Mouse (Mus musculus): Measurements from ENCODE around the gene Tln1. TPM values are rescaled to one million over a fixed set of nuclear protein-coding genes. Genes with fewer than 3 reads are reported as not detected.
"Not testable (repeated sequence)": the region's sequence is repeated elsewhere in the genome, so short reads cannot be mapped to it uniquely, and the experiment has no call there.

Tln1 gene
- polyA plus RNA-seq, 1 experiment from 2014 or later, result 57.8 TPM

- H3K4me2 ChIP-seq (ENCODE audit: low read depth, low read length); H3K9ac ChIP-seq (replicated peaks; ENCODE audit: low read depth, low read length); H3K27me3 ChIP-seq (ENCODE audit: control insufficient read depth, insufficient read depth, low read length); H3K36me3 ChIP-seq (ENCODE audit: control insufficient read depth, insufficient read depth, low read length); ATAC-seq (ENCODE audit: low read depth); H3K4me3 ChIP-seq (ENCODE audit: low read depth, low read length); H3K4me1 ChIP-seq (ENCODE audit: control insufficient read depth, insufficient read depth, low read length); H3K27ac ChIP-seq (ENCODE audit: low read depth, low read length); H3K9me3 ChIP-seq (ENCODE audit: control insufficient read depth, low read length): not testable (repeated sequence)
- WGBS, result 82% methylated on average over 5 of the region's 5 CpGs
These were observed 76.8 kb downstream of the Tln1 start for GRCm38 (mm10) chr4:43485666-43486065.

- WGBS, result 67% methylated on average over 12 of the region's 12 CpGs
- Histone ChIP-seq H3K9me3 (ENCODE audit: control insufficient read depth, low read length) (no peaks in the 10 kb centered on the region), H3K4me1 (ENCODE audit: control insufficient read depth, insufficient read depth, low read length) (no peaks in the 10 kb centered on the region), H3K9ac (replicated peaks; ENCODE audit: low read depth, low read length) (no peak within 1 kb of the TSS), H3K4me2 (ENCODE audit: low read depth, low read length) (no peak within 1 kb of the TSS), H3K27me3 (ENCODE audit: control insufficient read depth, insufficient read depth, low read length) (no peaks in the 10 kb centered on the region), H3K4me3 (ENCODE audit: low read depth, low read length) (no peak within 1 kb of the TSS), H3K27ac (ENCODE audit: low read depth, low read length) (no peak within 1 kb of the TSS), H3K36me3 (ENCODE audit: control insufficient read depth, insufficient read depth, low read length) (no peaks in the 10 kb centered on the region)
- no peak for ATAC-seq (ENCODE audit: low read depth)
These were observed 78.9 kb downstream of the Tln1 start, which contains the start of gene Sit1 for GRCm38 (mm10) chr4:43483535-43484091. TSS of gene Sit1 (minus strand) at chr4:43483734.

- no peak for ATAC-seq (ENCODE audit: low read depth)
- H3K4me2 ChIP-seq (ENCODE audit: low read depth, low read length), result no peak overlapping the region
- no peak overlapping the region for H3K4me3 ChIP-seq (ENCODE audit: low read depth, low read length)
- no peaks in the 10 kb centered on the region for H3K27me3 ChIP-seq (ENCODE audit: control insufficient read depth, insufficient read depth, low read length)
- no peak overlapping the region for H3K27ac ChIP-seq (ENCODE audit: low read depth, low read length)
- H3K36me3 ChIP-seq (ENCODE audit: control insufficient read depth, insufficient read depth, low read length), result no peaks in the 10 kb centered on the region
- H3K9me3 ChIP-seq (ENCODE audit: control insufficient read depth, low read length), result no peaks in the 10 kb centered on the region
- 75% methylated on average over 10 of the region's 10 CpGs for WGBS
- no peak overlapping the region for H3K9ac ChIP-seq (replicated peaks; ENCODE audit: low read depth, low read length)
- H3K4me1 ChIP-seq (ENCODE audit: control insufficient read depth, insufficient read depth, low read length), result no peaks in the 10 kb centered on the region
These were observed 79.9 kb downstream of the Tln1 start for GRCm38 (mm10) chr4:43482591-43482990.

GRCm38 (mm10) chr4:43481894-43482456 lies 80.5 kb downstream of the Tln1 start:
- 78% methylated on average over 7 of the region's 7 CpGs for WGBS
- H3K27me3 ChIP-seq (ENCODE audit: control insufficient read depth, insufficient read depth, low read length), result no peaks in the 10 kb centered on the region
- no peak overlapping the region for H3K4me2 ChIP-seq (ENCODE audit: low read depth, low read length)

More at GRCm38 (mm10) chr4:43481894-43482456, 80.5 kb downstream of the Tln1 start:
- ATAC-seq (ENCODE audit: low read depth), result no peak
- no peak overlapping the region for H3K9ac ChIP-seq (replicated peaks; ENCODE audit: low read depth, low read length)
- H3K4me3 ChIP-seq (ENCODE audit: low read depth, low read length), result no peak overlapping the region
- H3K4me1 ChIP-seq (ENCODE audit: control insufficient read depth, insufficient read depth, low read length), result no peaks in the 10 kb centered on the region
- no peaks in the 10 kb centered on the region for H3K9me3 ChIP-seq (ENCODE audit: control insufficient read depth, low read length)
- H3K36me3 ChIP-seq (ENCODE audit: control insufficient read depth, insufficient read depth, low read length), result no peaks in the 10 kb centered on the region
- H3K27ac ChIP-seq (ENCODE audit: low read depth, low read length), result no peak overlapping the region

Other genes starting within 250 kb of the Tln1 start
- gene Rusc2, start 180.7 kb downstream of the Tln1 start, polyA plus RNA-seq (2014; fragmentation: Nextera tagmentation; extraction: Ambion mirVana), result 43.4 and 75.4 TPM in 2 replicates
- 1.2 and 1.4 TPM in 2 replicates for gene Fam166b, start 133.6 kb downstream of the Tln1 start, polyA plus RNA-seq (2014; fragmentation: Nextera tagmentation; extraction: Ambion mirVana)
- 16.4 and 19.0 TPM in 2 replicates for gene Tesk1, start 120.8 kb downstream of the Tln1 start, polyA plus RNA-seq (2014; fragmentation: Nextera tagmentation; extraction: Ambion mirVana)
- 6.6 and 7.4 TPM in 2 replicates for gene Cd72, start 108.1 kb downstream of the Tln1 start, polyA plus RNA-seq (2014; fragmentation: Nextera tagmentation; extraction: Ambion mirVana)
- not detected in 2 replicates for gene Sit1, start 79.0 kb downstream of the Tln1 start, polyA plus RNA-seq (2014; fragmentation: Nextera tagmentation; extraction: Ambion mirVana)
- 81.4 and 87.2 TPM in 2 replicates for gene Ccdc107, start 69.8 kb downstream of the Tln1 start, polyA plus RNA-seq (2014; fragmentation: Nextera tagmentation; extraction: Ambion mirVana)
- 3.6 and 6.2 TPM in 2 replicates for gene Arhgef39, start 63.0 kb downstream of the Tln1 start, polyA plus RNA-seq (2014; fragmentation: Nextera tagmentation; extraction: Ambion mirVana)
- not detected in 2 replicates for gene Car9, start 55.7 kb downstream of the Tln1 start, polyA plus RNA-seq (2014; fragmentation: Nextera tagmentation; extraction: Ambion mirVana)
- 7.2 and 13.3 TPM in 2 replicates for gene Tpm2, start 38.9 kb downstream of the Tln1 start, polyA plus RNA-seq (2014; fragmentation: Nextera tagmentation; extraction: Ambion mirVana)
- 86.2 and 92.8 TPM in 2 replicates for gene Creb3, start 359 bp downstream of the Tln1 start, polyA plus RNA-seq (2014; fragmentation: Nextera tagmentation; extraction: Ambion mirVana)
- 24.1 and 28.2 TPM in 2 replicates for gene Rgp1, start 16.0 kb upstream of the Tln1 start, polyA plus RNA-seq (2014; fragmentation: Nextera tagmentation; extraction: Ambion mirVana)
- 44.4 and 48.5 TPM in 2 replicates for gene Gba2, start 16.2 kb upstream of the Tln1 start, polyA plus RNA-seq (2014; fragmentation: Nextera tagmentation; extraction: Ambion mirVana)
- 1.9 TPM in 1 of 2 replicates, not detected in the other for gene Msmp, start 21.8 kb upstream of the Tln1 start, polyA plus RNA-seq (2014; fragmentation: Nextera tagmentation; extraction: Ambion mirVana)
- 15.9 and 19.2 TPM in 2 replicates for gene Npr2, start 69.2 kb upstream of the Tln1 start, polyA plus RNA-seq (2014; fragmentation: Nextera tagmentation; extraction: Ambion mirVana)
- 2.4 and 4.6 TPM in 2 replicates for gene Spag8, start 90.9 kb upstream of the Tln1 start, polyA plus RNA-seq (2014; fragmentation: Nextera tagmentation; extraction: Ambion mirVana)
- gene Hint2, start 93.8 kb upstream of the Tln1 start, polyA plus RNA-seq (2014; fragmentation: Nextera tagmentation; extraction: Ambion mirVana), result 67.1 and 73.9 TPM in 2 replicates
- 11.4 and 13.3 TPM in 2 replicates for gene Tmem8b, start 106.3 kb upstream of the Tln1 start, polyA plus RNA-seq (2014; fragmentation: Nextera tagmentation; extraction: Ambion mirVana)
- 1.6 and 1.7 TPM in 2 replicates for gene Fam221b, start 106.5 kb upstream of the Tln1 start, polyA plus RNA-seq (2014; fragmentation: Nextera tagmentation; extraction: Ambion mirVana)
- gene Olfr70, start 138.1 kb upstream of the Tln1 start, polyA plus RNA-seq (2014; fragmentation: Nextera tagmentation; extraction: Ambion mirVana), result not detected in 2 replicates
- not detected in 2 replicates for gene Olfr71, start 147.6 kb upstream of the Tln1 start, polyA plus RNA-seq (2014; fragmentation: Nextera tagmentation; extraction: Ambion mirVana)
- gene Hrct1, start 164.5 kb upstream of the Tln1 start, polyA plus RNA-seq (2014; fragmentation: Nextera tagmentation; extraction: Ambion mirVana), result 0.19 and 0.24 TPM in 2 replicates
- gene Spaar, start 167.3 kb upstream of the Tln1 start, polyA plus RNA-seq (2014; fragmentation: Nextera tagmentation; extraction: Ambion mirVana), result 0.10 TPM in 1 of 2 replicates, not detected in the other
- not detected in 2 replicates for gene Olfr159, start 208.3 kb upstream of the Tln1 start, polyA plus RNA-seq (2014; fragmentation: Nextera tagmentation; extraction: Ambion mirVana)